Mouse (Mus musculus): Measurements from ENCODE around the gene Pcca.

GRCm38 (mm10) chr14:122872612-122873011, 338.5 kb downstream of the Pcca start:
- TF ChIP-seq CTCF (IDR thresholded peaks at IDR 0.05; ENCODE audit: low read depth, low read length): no peak
- no peak for TF ChIP-seq POLR2A (IDR thresholded peaks at IDR 0.05; ENCODE audit: extremely low read depth, insufficient read depth, low read length)
